Mouse (Mus musculus) spleen, adult 2 months (tissue): Measurements from ENCODE around the gene Mrgprg. TPM values are rescaled to one million over a fixed set of nuclear protein-coding genes. Genes with fewer than 3 reads are reported as not detected.

ENCODE experiments used
- DNase-seq, 2 experiments: peaks; one replicate each; pipeline versions ENCODE4 v3.0.0 to v3.0.0-alpha.2; 2012 to 2021; ENCODE audit warnings: low spot score in 2 of 2, low read depth in 1 of 2
- H3K27ac ChIP-seq: fragments of 200-500 bp; 2 replicates; pipeline ENCODE4 v1.5.1; 2012; ENCODE audit warnings: low read length, inconsistent platforms; ENCODE audit not compliant: insufficient read depth
- H3K27me3 ChIP-seq: fragments of 200-500 bp; 2 replicates; pipeline ENCODE4 v1.6.1; 2012; ENCODE audit warnings: mild to moderate bottlenecking, moderate library complexity, low read length, inconsistent platforms; ENCODE audit not compliant: control insufficient read depth, insufficient read depth
- H3K36me3 ChIP-seq: fragments of 200-500 bp; 2 replicates; pipeline ENCODE4 v1.6.1; 2012; ENCODE audit warnings: mild to moderate bottlenecking, low read length, inconsistent platforms; ENCODE audit not compliant: control insufficient read depth, insufficient read depth
- H3K4me1 ChIP-seq: fragments of 200-500 bp; 2 replicates; pipeline ENCODE4 v1.6.1; 2011; ENCODE audit warnings: inconsistent platforms; ENCODE audit not compliant: control insufficient read depth, insufficient read depth, insufficient read length
- H3K4me3 ChIP-seq: fragments of 200-500 bp; 2 replicates; pipeline ENCODE4 v1.5.1; 2011; ENCODE audit warnings: mild to moderate bottlenecking, inconsistent platforms; ENCODE audit not compliant: insufficient read depth, insufficient read length; ENCODE audit errors: extremely low read depth
- CTCF ChIP-seq: fragments of 200-500 bp; IDR thresholded peaks from 2 replicates; pipeline ENCODE4 v1.5.1; 2011; ENCODE audit warnings: mild to moderate bottlenecking, inconsistent platforms; ENCODE audit not compliant: insufficient read depth, insufficient read length, insufficient replicate concordance; ENCODE audit errors: extremely low read depth
- POLR2A ChIP-seq: fragments of 200-500 bp; IDR thresholded peaks from 2 replicates; pipeline ENCODE4 v1.6.1; 2011; ENCODE audit warnings: low read depth, low read length, inconsistent platforms
- WGBS: fragments of 180-500 bp; shearing (Covaris S2); methylation state at CpG from one replicate; pipeline ENCODE4 v1.1.7; 2018; 5-methylcytosine and 5-hydroxymethylcytosine counted together
- polyA plus RNA-seq: library from polyadenylated mRNA; depleted of rRNA; stranded (reverse); fragments of >200 nt; gene quantifications from 2 replicates; pipeline ENCODE4 v1.2.3, GENCODE M21; 2012; rRNA removed

The Mrgprg gene
- polyA plus RNA-seq, 1 experiment, result not detected

GRCm38 (mm10) chr7:143723841-143724240, 43.0 kb downstream of the Mrgprg start:
- TF ChIP-seq CTCF (no peak), POLR2A (no peak)
- Histone ChIP-seq H3K27ac (no peak overlapping the region), H3K4me3 (no peak overlapping the region), H3K27me3 (no peaks in the 10 kb centered on the region), H3K4me1 (no peaks in the 10 kb centered on the region), H3K36me3 (no peaks in the 10 kb centered on the region)
- WGBS, result 81% methylated on average over 4 of the region's 4 CpGs
- DNase-seq, result no peak

GRCm38 (mm10) chr7:143722646-143723045, 44.1 kb downstream of the Mrgprg start:
- H3K4me3 ChIP-seq, result no peak overlapping the region
- H3K36me3 ChIP-seq, result no peaks in the 10 kb centered on the region
- WGBS, result 85% methylated on average over 5 of the region's 5 CpGs
- H3K4me1 ChIP-seq, result no peaks in the 10 kb centered on the region
- H3K27ac ChIP-seq, result no peak overlapping the region
- no peaks in the 10 kb centered on the region for H3K27me3 ChIP-seq
- TF ChIP-seq POLR2A, result no peak
- TF ChIP-seq CTCF, result no peak
- no peak for DNase-seq

- no peaks in the 10 kb centered on the region for H3K36me3 ChIP-seq
- no peaks in the 10 kb centered on the region for H3K27me3 ChIP-seq
- DNase-seq, result no peak
- WGBS, result 83% methylated on average over 1 of the region's 1 CpGs
- peaks cover 10% of the 10 kb centered on the region; the same call in 1 of the 2 replicates for H3K4me1 ChIP-seq
- no peak overlapping the region for H3K4me3 ChIP-seq
- TF ChIP-seq POLR2A (no peak), CTCF (no peak)
- no peak overlapping the region for H3K27ac ChIP-seq
These were observed 49.0 kb downstream of the Mrgprg start for GRCm38 (mm10) chr7:143717811-143718210.

Other genes starting within 250 kb of the Mrgprg start
- gene Nap1l4, start 217.9 kb downstream of the Mrgprg start, polyA plus RNA-seq, result 50.0 and 50.1 TPM in 2 replicates
- gene Cars, start 166.9 kb downstream of the Mrgprg start, polyA plus RNA-seq, result 12.0 and 12.2 TPM in 2 replicates
- 2.9 and 3.2 TPM in 2 replicates for gene Tnfrsf26, start 138.3 kb downstream of the Mrgprg start, polyA plus RNA-seq
- 5.2 and 5.6 TPM in 2 replicates for gene Tnfrsf22, start 117.3 kb downstream of the Mrgprg start, polyA plus RNA-seq
- 0.94 and 0.99 TPM in 2 replicates for gene Tnfrsf23, start 81.1 kb downstream of the Mrgprg start, polyA plus RNA-seq
- 31.2 and 37.6 TPM in 2 replicates for gene Osbpl5, start 10.0 kb downstream of the Mrgprg start, polyA plus RNA-seq
- gene Mrgpre, start 17.5 kb upstream of the Mrgprg start, polyA plus RNA-seq, result 6.6 and 7.6 TPM in 2 replicates
- gene Nadsyn1, start 55.9 kb upstream of the Mrgprg start, polyA plus RNA-seq, result 12.5 and 13.5 TPM in 2 replicates
- gene Dhcr7, start 56.2 kb upstream of the Mrgprg start, polyA plus RNA-seq, result 42.0 and 60.6 TPM in 2 replicates
- gene Gm498, start 99.8 kb upstream of the Mrgprg start, polyA plus RNA-seq, result not detected in 2 replicates
- gene Shank2, start 234.9 kb upstream of the Mrgprg start, polyA plus RNA-seq, result 0.13 and 0.14 TPM in 2 replicates